Mouse (Mus musculus): ENCODE measurements around the gene Aph1a. TPM values are rescaled to one million over a fixed set of nuclear protein-coding genes. Genes with fewer than 3 reads are reported as not detected.
A peak's percentile ranks its signal among the peaks of the same experiment; 100 is the strongest.

Aph1a gene
- polyA plus RNA-seq, 2 experiments, result 35.8 to 116 TPM

- 90% methylated on average over 5 of the region's 5 CpGs for WGBS
- H3K27me3 ChIP-seq (ENCODE audit: control insufficient read depth, insufficient read depth, low read length), result no peaks in the 10 kb centered on the region
Measured at GRCm38 (mm10) chr3:95866071-95866470, 27.7 kb upstream of the Aph1a start.

GRCm38 (mm10) chr3:95867408-95867807 is 26.4 kb upstream of the Aph1a start:
- Histone ChIP-seq H3K4me3 (replicated peaks; ENCODE audit: low read length) (no peak overlapping the region), H3K9ac (ENCODE audit: low read depth, low read length, severe bottlenecking) (no peak overlapping the region), H3K9me3 (ENCODE audit: control insufficient read depth, low read length) (no peaks in the 10 kb centered on the region), H3K27me3 (ENCODE audit: control insufficient read depth, insufficient read depth, low read length) (no peaks in the 10 kb centered on the region), H3K36me3 (ENCODE audit: control insufficient read depth, insufficient read depth, low read length) (peaks cover 59% of the 10 kb centered on the region), H3K27ac (replicated peaks; ENCODE audit: low read depth, low read length) (no peak overlapping the region), H3K4me1 (ENCODE audit: control insufficient read depth, insufficient read depth, low read length) (peaks cover 5% of the 10 kb centered on the region), H3K4me2 (replicated peaks; ENCODE audit: low read depth, low read length, severe bottlenecking) (no peak overlapping the region)
- no peak for TF ChIP-seq POLR2A (IDR thresholded peaks at IDR 0.05; ENCODE audit: borderline replicate concordance, extremely low read depth, insufficient read depth, insufficient read length)
- WGBS, result 88% methylated on average over 2 of the region's 2 CpGs
- ATAC-seq (ENCODE audit: low FRiP score, low read depth), result no peak
- no peak for DNase-seq (ENCODE audit: low spot score)

More at GRCm38 (mm10) chr3:95866071-95866470, 27.7 kb upstream of the Aph1a start:
- H3K4me1 ChIP-seq (ENCODE audit: control insufficient read depth, insufficient read depth, low read length), result no peaks in the 10 kb centered on the region
- no peaks in the 10 kb centered on the region for H3K9me3 ChIP-seq (ENCODE audit: control insufficient read depth, low read length)
- TF ChIP-seq POLR2A (IDR thresholded peaks at IDR 0.05; ENCODE audit: borderline replicate concordance, extremely low read depth, insufficient read depth, insufficient read length), result no peak
- peaks cover 62% of the 10 kb centered on the region for H3K36me3 ChIP-seq (ENCODE audit: control insufficient read depth, insufficient read depth, low read length)
- H3K27ac ChIP-seq (replicated peaks; ENCODE audit: low read depth, low read length), result no peak overlapping the region
- DNase-seq (ENCODE audit: low spot score) (no peak), ATAC-seq (ENCODE audit: low FRiP score, low read depth) (no peak)
- no peak overlapping the region for H3K9ac ChIP-seq (ENCODE audit: low read depth, low read length, severe bottlenecking)
- H3K4me3 ChIP-seq (replicated peaks; ENCODE audit: low read length), result no peak overlapping the region
- no peak overlapping the region for H3K4me2 ChIP-seq (replicated peaks; ENCODE audit: low read depth, low read length, severe bottlenecking)

GRCm38 (mm10) chr3:95870976-95871375 is 22.8 kb upstream of the Aph1a start:
- ATAC-seq (ENCODE audit: low FRiP score, low read depth), result peak; percentile 23; the same call in 1 of the 2 replicates
- peak overlapping the region; percentile 71 for H3K4me3 ChIP-seq (replicated peaks; ENCODE audit: low read length)
- peak overlapping the region; percentile 81 for H3K27ac ChIP-seq (replicated peaks; ENCODE audit: low read depth, low read length)
- H3K4me2 ChIP-seq (replicated peaks; ENCODE audit: low read depth, low read length, severe bottlenecking), result peak overlapping the region; percentile 65
- H3K4me1 ChIP-seq (ENCODE audit: control insufficient read depth, insufficient read depth, low read length), result peaks cover 5% of the 10 kb centered on the region
- H3K9me3 ChIP-seq (ENCODE audit: control insufficient read depth, low read length), result no peaks in the 10 kb centered on the region
- no peaks in the 10 kb centered on the region for H3K27me3 ChIP-seq (ENCODE audit: control insufficient read depth, insufficient read depth, low read length)
- peak overlapping the region; percentile 81 for H3K9ac ChIP-seq (ENCODE audit: low read depth, low read length, severe bottlenecking)
- TF ChIP-seq POLR2A (IDR thresholded peaks at IDR 0.05; ENCODE audit: borderline replicate concordance, extremely low read depth, insufficient read depth, insufficient read length), result no peak
- H3K36me3 ChIP-seq (ENCODE audit: control insufficient read depth, insufficient read depth, low read length), result peaks cover 39% of the 10 kb centered on the region
- DNase-seq (ENCODE audit: low spot score), result no peak
- 8% methylated on average over 15 of the region's 15 CpGs for WGBS

GRCm38 (mm10) chr3:95871392-95871867 is 22.3 kb upstream of the Aph1a start, which contains the start of gene Mrps21:
TSS of gene Mrps21 (minus strand) at chr3:95871519.
- WGBS, result under 1% methylated on average over 33 of the region's 33 CpGs
- Histone ChIP-seq H3K9ac (ENCODE audit: low read depth, low read length, severe bottlenecking) (peak within 1 kb of the TSS; percentile 81), H3K36me3 (ENCODE audit: control insufficient read depth, insufficient read depth, low read length) (peaks cover 35% of the 10 kb centered on the region), H3K27ac (replicated peaks; ENCODE audit: low read depth, low read length) (peak within 1 kb of the TSS; percentile 81), H3K4me2 (replicated peaks; ENCODE audit: low read depth, low read length, severe bottlenecking) (peak within 1 kb of the TSS; percentile 65), H3K9me3 (ENCODE audit: control insufficient read depth, low read length) (no peaks in the 10 kb centered on the region), H3K4me3 (replicated peaks; ENCODE audit: low read length) (peak within 1 kb of the TSS; percentile 71), H3K27me3 (ENCODE audit: control insufficient read depth, insufficient read depth, low read length) (no peaks in the 10 kb centered on the region), H3K4me1 (ENCODE audit: control insufficient read depth, insufficient read depth, low read length) (peaks cover 5% of the 10 kb centered on the region)
- peak; percentile 87 for DNase-seq (ENCODE audit: low spot score)
- peak; percentile 94 for ATAC-seq (ENCODE audit: low FRiP score, low read depth)
- TF ChIP-seq POLR2A (IDR thresholded peaks at IDR 0.05; ENCODE audit: borderline replicate concordance, extremely low read depth, insufficient read depth, insufficient read length), result peak; percentile 69; the same call in 1 of the 2 replicates

GRCm38 (mm10) chr3:95872048-95872447 is 21.7 kb upstream of the Aph1a start:
- Histone ChIP-seq H3K36me3 (ENCODE audit: control insufficient read depth, insufficient read depth, low read length) (peaks cover 32% of the 10 kb centered on the region), H3K27ac (replicated peaks; ENCODE audit: low read depth, low read length) (no peak overlapping the region), H3K9me3 (ENCODE audit: control insufficient read depth, low read length) (no peaks in the 10 kb centered on the region), H3K9ac (ENCODE audit: low read depth, low read length, severe bottlenecking) (peak overlapping the region; percentile 81), H3K4me2 (replicated peaks; ENCODE audit: low read depth, low read length, severe bottlenecking) (peak overlapping the region; percentile 65), H3K4me1 (ENCODE audit: control insufficient read depth, insufficient read depth, low read length) (peaks cover 5% of the 10 kb centered on the region), H3K27me3 (ENCODE audit: control insufficient read depth, insufficient read depth, low read length) (no peaks in the 10 kb centered on the region), H3K4me3 (replicated peaks; ENCODE audit: low read length) (peak overlapping the region; percentile 71)
- WGBS, result 65% methylated on average over 7 of the region's 7 CpGs
- no peak for DNase-seq (ENCODE audit: low spot score)
- ATAC-seq (ENCODE audit: low FRiP score, low read depth), result no peak
- no peak for TF ChIP-seq POLR2A (IDR thresholded peaks at IDR 0.05; ENCODE audit: borderline replicate concordance, extremely low read depth, insufficient read depth, insufficient read length)
